Comparison of ENCODE assay signal across 24 mouse cellular contexts in genomic region chr19:19218700-19219099, GRCm38 (mm10).
DNase-seq lines count a peak whose midpoint lies in the region; ATAC-seq lines count a peak whose summit lies in the region.
"Had no signal": no experiment of that assay in that cellular context is flagged by ENCODE, and none has a peak within 500 bp of the region (broad histone marks: within the 10 kb centered on the region; RNA-seq: fewer than 3 reads in every experiment).

No protein-coding gene starts in this region.

- 47% methylated on average over 3 of the region's 3 CpGs for WGBS in heart, embryonic 13.5 days

- no peak overlapping the region for H3K4me3 ChIP-seq in heart, embryonic 13.5 days
- H3K4me3 ChIP-seq: embryonic facial prominence, embryonic 15.5 days; erythroblast, embryonic 14.5 days; forebrain, embryonic 10.5 days; hindbrain, embryonic 12.5 days had no signal

- no peaks in the 10 kb centered on the region for H3K9me3 ChIP-seq in heart, embryonic 13.5 days
- H3K9me3 ChIP-seq: embryonic facial prominence, embryonic 15.5 days; forebrain, embryonic 10.5 days; G1E; hindbrain, embryonic 12.5 days had no signal

- no peak overlapping the region for H3K4me2 ChIP-seq in heart, embryonic 13.5 days
- H3K4me2 ChIP-seq: embryonic facial prominence, embryonic 15.5 days; hindbrain, embryonic 12.5 days had no signal

- intact Hi-C loops in gastrocnemius, postnatal 14 days (cut with DNase I; ENCODE audit: low total_unique reads): no loop called here
- intact Hi-C loops in heart, postnatal 14 days (cut with DNase I): no loop called here

- H3K36me3 ChIP-seq in heart, embryonic 13.5 days: no peaks in the 10 kb centered on the region
- H3K36me3 ChIP-seq: embryonic facial prominence, embryonic 15.5 days; forebrain, embryonic 10.5 days; G1E; hindbrain, embryonic 12.5 days had no signal

- H3K4me1 ChIP-seq in heart, embryonic 13.5 days: peaks cover 14% of the 10 kb centered on the region; the same call in 1 of the 2 replicates
- H3K4me1 ChIP-seq: embryonic facial prominence, embryonic 15.5 days; forebrain, embryonic 10.5 days; hindbrain, embryonic 12.5 days had no signal

- no peak for ATAC-seq in heart, embryonic 13.5 days (ENCODE audit: extremely low read depth, insufficient number of reproducible peaks, low FRiP score, low TSS enrichment)
- ATAC-seq: CD4-positive, CD25-positive, alpha-beta regulatory T cell, adult 4 months; forebrain, embryonic 14.5 days; hindbrain, postnatal 0 days had no signal

- no peak overlapping the region for H3K9ac ChIP-seq in heart, embryonic 13.5 days
- H3K9ac ChIP-seq: embryonic facial prominence, embryonic 15.5 days; hindbrain, embryonic 12.5 days had no signal

- peak overlapping the region; percentile 73 for H3K27ac ChIP-seq in heart, embryonic 13.5 days (replicated peaks)
- H3K27ac ChIP-seq: embryonic facial prominence, embryonic 15.5 days; forebrain, embryonic 10.5 days; hindbrain, embryonic 12.5 days; hindbrain, postnatal 0 days had no signal

- no peaks in the 10 kb centered on the region for H3K27me3 ChIP-seq in heart, embryonic 13.5 days (replicated peaks)
- H3K27me3 ChIP-seq: embryonic facial prominence, embryonic 15.5 days; hindbrain, embryonic 12.5 days had no signal

- DNase-seq in gastrocnemius, adult 18-20 months (ENCODE audit: low spot score): peak; percentile 10
- no peak for DNase-seq in gastrocnemius, postnatal 14 days
- peak; percentile 14 for DNase-seq in heart, adult 8-10 months (ENCODE audit: low spot score)
- no peak for DNase-seq in heart, adult 11 months
- no peak for DNase-seq in heart, postnatal 14 days
- peak; percentile 13 for DNase-seq in telencephalon, adult 2 months (ENCODE audit: low read depth, low spot score)
- DNase-seq in spleen, adult 12 weeks (ENCODE audit: low spot score): no peak
- DNase-seq: adrenal gland, adult 8-10 months; adrenal gland, postnatal 36 days; B cell, adult 2 months; cerebellum, adult 11 months; cerebellum, adult 8-10 months; cerebellum, postnatal 14 days; embryo, embryonic 11 days; kidney, adult 11 months had no signal

Comparison
In these comparisons a context has a peak if more than half of its experiments do, and no peak if none do; other contexts are left out.
1. DNase-seq: peak in gastrocnemius, adult 18-20 months (single experiment), heart, adult 8-10 months (single experiment) and telencephalon, adult 2 months (single experiment); none in gastrocnemius, postnatal 14 days (single experiment), heart, adult 11 months (single experiment), heart, postnatal 14 days (0 of 2) and spleen, adult 12 weeks (single experiment).